Mouse (Mus musculus) lung, adult 2 months (tissue): ENCODE results near the gene Zdhhc11.

Source experiments
- CTCF ChIP-seq: fragments of 200-500 bp; IDR thresholded peaks from 2 replicates; pipeline ENCODE4 v1.5.1; 2011; ENCODE audit warnings: mild to moderate bottlenecking, low read length, control low read depth; ENCODE audit not compliant: insufficient read depth
- POLR2A ChIP-seq: fragments of 200-500 bp; IDR thresholded peaks from 2 replicates; pipeline ENCODE4 v1.6.1; 2011; ENCODE audit warnings: low read depth, mild to moderate bottlenecking, control low read depth, low read length, borderline replicate concordance; ENCODE audit errors: extremely low read depth

DNA sequence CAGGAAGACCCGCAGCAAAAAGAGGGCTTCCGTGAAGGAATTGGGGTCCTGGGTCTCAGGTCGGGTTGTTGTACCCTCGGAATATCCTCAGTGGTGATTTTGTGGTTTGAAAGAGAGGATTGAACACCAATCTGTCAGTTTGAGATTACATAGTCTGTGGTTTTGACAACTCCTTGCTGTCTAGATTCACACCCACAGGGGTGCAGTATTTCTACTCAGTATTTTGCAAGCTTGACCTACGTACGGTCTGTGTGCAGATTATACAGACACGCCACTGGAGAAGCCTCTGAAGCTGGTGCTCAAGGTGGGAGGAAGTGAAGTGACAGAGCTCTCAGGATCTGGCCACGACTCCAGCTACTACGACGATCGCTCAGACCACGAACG is 25.5 kb upstream of the Zdhhc11 start:
- TF ChIP-seq CTCF = no peak
- no peak for TF ChIP-seq POLR2A
